Mouse (Mus musculus): ENCODE results near the gene Phlda3. TPM values are rescaled to one million over a fixed set of nuclear protein-coding genes. Genes with fewer than 3 reads are reported as not detected.

The Phlda3 gene
- total RNA-seq, 2 experiments from 2014 or later = 11.0 to 11.7 TPM

DNA sequence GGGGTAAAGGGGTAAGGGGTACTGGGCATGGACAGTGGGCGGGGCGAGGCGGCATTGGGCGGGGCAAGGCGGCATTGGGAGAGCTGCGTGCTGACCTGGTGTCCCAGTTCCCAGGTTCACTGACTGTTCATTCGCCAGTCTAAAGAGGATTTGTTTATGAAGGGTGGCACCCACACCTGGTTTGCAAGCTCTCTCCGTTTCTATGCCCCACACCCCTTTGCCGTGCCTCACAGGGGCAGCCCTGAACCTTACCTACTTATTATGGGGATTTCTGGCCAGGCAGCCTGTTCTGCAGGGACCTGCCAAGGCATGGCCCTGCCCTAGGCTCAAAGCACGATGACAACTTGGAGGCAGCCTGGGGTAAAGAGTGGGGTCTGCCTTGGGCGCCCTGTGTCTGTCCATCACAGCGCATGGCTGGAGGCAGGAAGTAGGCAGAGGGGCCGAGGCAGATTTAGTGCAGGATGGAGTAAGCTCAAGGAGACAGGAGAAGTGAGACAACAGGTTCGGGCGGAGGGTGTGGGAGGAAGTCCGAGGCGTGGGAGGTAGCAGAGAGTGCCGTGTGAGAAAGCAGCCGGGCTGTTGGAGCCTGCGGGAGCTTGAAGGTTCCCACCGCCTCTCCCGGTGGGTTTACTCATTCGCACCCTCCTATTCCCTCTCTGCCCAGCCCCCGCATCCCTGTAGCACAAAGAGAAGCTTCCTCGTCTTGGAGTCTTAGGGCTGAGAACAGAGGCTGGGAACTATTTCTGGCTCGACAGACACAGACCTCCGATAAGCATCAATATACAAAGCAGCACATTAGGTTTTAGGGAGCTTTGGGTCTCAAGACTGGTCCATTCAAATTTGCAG, 27.7 kb downstream of the Phlda3 start:
- peak; percentile 29 to 47 for DNase-seq

GRCm38 (mm10) chr1:135794216-135795134, 28.6 kb downstream of the Phlda3 start:
- DNase-seq = peak in 1 of 2 experiments; percentile 9

DNA sequence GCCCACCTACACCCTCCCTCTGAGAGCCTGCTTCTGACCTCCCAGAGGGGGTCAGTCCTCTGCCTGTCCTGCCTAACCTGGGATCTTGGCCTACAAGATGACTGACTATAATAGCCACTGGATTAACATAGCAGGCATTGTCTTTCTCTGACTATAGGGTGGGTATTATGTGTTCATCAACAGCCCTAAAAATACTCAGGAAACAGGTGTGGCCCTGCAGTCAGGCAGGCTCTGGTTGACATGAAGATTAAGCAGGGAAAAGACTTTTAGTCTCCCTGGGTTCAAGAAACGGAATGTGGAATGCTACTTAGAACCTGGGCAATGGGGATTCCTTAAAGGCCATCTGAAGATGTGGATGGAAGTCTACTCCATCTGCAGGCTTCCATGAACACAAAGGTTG, 32.6 kb downstream of the Phlda3 start:
- no peak for DNase-seq

GRCm38 (mm10) chr1:135799109-135799627, 33.2 kb downstream of the Phlda3 start:
- no peak for DNase-seq

GRCm38 (mm10) chr1:135800192-135800950, 34.5 kb downstream of the Phlda3 start:
- DNase-seq = peak in 1 of 2 experiments; percentile 15

- DNase-seq = no peak
Measured at GRCm38 (mm10) chr1:135807546-135807945, 41.6 kb downstream of the Phlda3 start.

GRCm38 (mm10) chr1:135810180-135810579, 44.3 kb downstream of the Phlda3 start:
- no peak for DNase-seq

- peak; percentile 76 to 91 for DNase-seq
Measured at GRCm38 (mm10) chr1:135811016-135811646, 45.2 kb downstream of the Phlda3 start.

GRCm38 (mm10) chr1:135812205-135812604, 46.3 kb downstream of the Phlda3 start:
- DNase-seq = no peak

GRCm38 (mm10) chr1:135812618-135813017, 46.7 kb downstream of the Phlda3 start:
- no peak for DNase-seq

DNA sequence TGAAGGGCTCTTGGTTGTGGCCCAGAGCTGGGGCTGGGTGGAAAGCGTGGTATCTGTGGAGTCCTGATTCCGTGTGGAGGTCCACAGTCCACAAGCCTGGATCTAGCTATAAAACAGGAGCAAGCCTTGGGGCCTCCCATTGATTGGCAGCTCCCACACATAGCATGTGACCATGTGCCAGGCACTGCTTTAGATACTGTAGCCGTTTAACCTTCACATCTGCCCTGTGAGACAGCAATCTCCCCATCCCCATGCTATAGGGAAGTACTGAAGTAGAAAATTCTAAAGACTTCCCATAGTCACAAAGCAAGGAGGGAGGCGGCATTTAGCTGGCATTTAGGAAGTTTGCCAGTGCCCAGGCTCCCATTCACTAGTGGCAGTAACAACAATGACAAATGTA, 47.2 kb downstream of the Phlda3 start:
- no peak for DNase-seq

GRCm38 (mm10) chr1:135813687-135814395, 47.9 kb downstream of the Phlda3 start:
- DNase-seq = no peak

GRCm38 (mm10) chr1:135814531-135814930, 48.6 kb downstream of the Phlda3 start:
- DNase-seq = no peak

DNA sequence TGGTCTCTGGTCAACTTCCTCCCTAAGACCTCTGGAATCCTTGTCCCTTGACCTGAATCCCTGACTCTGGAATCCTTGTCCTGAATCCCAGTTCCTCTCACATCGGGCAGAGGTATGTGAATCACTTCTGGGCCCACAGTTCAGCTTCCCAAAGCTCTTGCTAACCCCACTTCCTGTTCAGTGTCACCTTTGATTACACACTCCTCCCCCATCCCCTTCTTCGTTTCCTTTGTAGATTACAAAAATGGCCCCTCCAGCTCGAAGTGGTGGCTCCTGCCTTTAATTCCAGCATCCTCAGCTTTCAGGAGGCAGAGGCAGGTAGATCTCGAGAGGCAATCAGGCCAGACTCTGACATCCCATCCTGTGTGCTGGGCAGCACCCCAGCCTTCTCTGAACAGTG, 51.7 kb downstream of the Phlda3 start:
- no peak for DNase-seq

GRCm38 (mm10) chr1:135818481-135819086, 52.7 kb downstream of the Phlda3 start, which contains the start of gene Lad1:
Gene Lad1, plus strand, starts transcription at chr1:135818598.
- DNase-seq = peak in 1 of 2 experiments; percentile 9

Other genes with a start within 250 kb of the Phlda3 start
- gene Nav1, start 158.8 kb upstream of the Phlda3 start, total RNA-seq (2021) = 10 to 100 TPM; 16.3 to 16.7 TPM
- gene Csrp1, start 46.1 kb upstream of the Phlda3 start, total RNA-seq (2021) = 10 to 100 TPM; 47.0 to 51.1 TPM
- gene Tnni1, start 13.3 kb downstream of the Phlda3 start, total RNA-seq (2021) = 1 to 10 TPM; 1.5 to 1.7 TPM
- gene Lad1, start 52.5 kb downstream of the Phlda3 start, total RNA-seq (2021) = 1 to 10 TPM; 5.9 to 8.3 TPM
- gene Tnnt2, start 70.2 kb downstream of the Phlda3 start, total RNA-seq (2021) = over 10,000 TPM in 1 of 2 experiments, 1,000 to 10,000 TPM in 1; 9,387 to 10,464 TPM
- not detected for gene Pkp1, start 153.1 kb downstream of the Phlda3 start, total RNA-seq (2021)
- gene Igfn1, start 240.2 kb downstream of the Phlda3 start, total RNA-seq (2021) = under 1 TPM in 1 of 2 experiments, not detected in 1; 0.08 TPM
- 10 to 100 TPM; 13.9 to 14.0 TPM for gene Tmem9, start 242.0 kb downstream of the Phlda3 start, total RNA-seq (2021)